27 mouse cellular contexts compared by ENCODE assay signal in the genomic region with DNA sequence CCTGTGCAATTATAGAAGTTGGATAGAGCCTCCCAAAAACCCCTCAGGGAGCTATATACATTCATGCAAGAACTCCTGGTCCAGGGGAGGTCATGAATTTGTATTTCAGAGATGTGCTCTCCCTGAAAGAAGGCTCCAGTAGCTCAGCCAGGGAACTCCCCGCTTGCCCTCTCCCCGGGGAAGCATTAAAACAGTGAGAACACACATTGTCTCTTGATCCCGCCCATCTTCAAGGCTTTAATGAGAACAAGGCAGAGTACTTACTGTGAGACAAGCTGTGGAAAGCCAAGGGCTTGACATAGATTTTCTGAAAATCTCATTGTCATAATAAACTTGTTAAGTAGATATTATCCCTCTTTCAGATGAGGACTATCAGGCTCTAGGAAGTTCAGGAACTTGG.
DNase-seq lines count a peak whose midpoint lies in the region; ATAC-seq lines count a peak whose summit lies in the region.
"Had no signal": no experiment of that assay in that cellular context is flagged by ENCODE, and none has a peak within 500 bp of the region (broad histone marks: within the 10 kb centered on the region; RNA-seq: fewer than 3 reads in every experiment).

No protein-coding gene starts in this region.

- H3K27ac ChIP-seq in neural tube, embryonic 13.5 days (replicated peaks): peak overlapping the region; percentile 42; the same call in 1 of the 2 replicates
- H3K27ac ChIP-seq in neural tube, embryonic 15.5 days (replicated peaks): no peak overlapping the region
- H3K27ac ChIP-seq: embryonic facial prominence, embryonic 10.5 days; embryonic facial prominence, embryonic 13.5 days; forebrain, embryonic 12.5 days; forebrain, embryonic 15.5 days; hindbrain, embryonic 10.5 days; hindbrain, embryonic 13.5 days; hindbrain, postnatal 0 days had no signal

- ATAC-seq in neural tube, embryonic 13.5 days (ENCODE audit: low read depth): no peak
- ATAC-seq in neural tube, embryonic 15.5 days (ENCODE audit: low FRiP score): no peak
- ATAC-seq: activated CD4-positive, CD25-positive, alpha-beta regulatory T cell, adult 4 months; CD4-positive, CD25-positive, alpha-beta regulatory T cell, adult 4 months; forebrain, embryonic 15.5 days; hindbrain, postnatal 0 days; inflammation-experienced regulatory T-cells, adult 6 months; intestine, embryonic 16.5 days had no signal

- H3K9ac ChIP-seq in neural tube, embryonic 13.5 days: no peak overlapping the region
- no peak overlapping the region for H3K9ac ChIP-seq in neural tube, embryonic 15.5 days (replicated peaks)
- H3K9ac ChIP-seq: embryonic facial prominence, embryonic 13.5 days; forebrain, embryonic 12.5 days; forebrain, embryonic 15.5 days; hindbrain, embryonic 13.5 days had no signal

- H3K27me3 ChIP-seq in neural tube, embryonic 13.5 days: no peaks in the 10 kb centered on the region
- H3K27me3 ChIP-seq in neural tube, embryonic 15.5 days (replicated peaks): no peaks in the 10 kb centered on the region
- H3K27me3 ChIP-seq: embryonic facial prominence, embryonic 13.5 days; forebrain, embryonic 12.5 days; forebrain, embryonic 15.5 days; hindbrain, embryonic 13.5 days had no signal

- H3K9me3 ChIP-seq in neural tube, embryonic 13.5 days: no peaks in the 10 kb centered on the region
- no peaks in the 10 kb centered on the region for H3K9me3 ChIP-seq in neural tube, embryonic 15.5 days (replicated peaks)
- H3K9me3 ChIP-seq: embryonic facial prominence, embryonic 10.5 days; embryonic facial prominence, embryonic 13.5 days; forebrain, embryonic 12.5 days; forebrain, embryonic 15.5 days; hindbrain, embryonic 10.5 days; hindbrain, embryonic 13.5 days had no signal

- WGBS in neural tube, embryonic 13.5 days: 13% methylated on average over 3 of the region's 3 CpGs
- WGBS in neural tube, embryonic 15.5 days: 26% methylated on average over 3 of the region's 3 CpGs

- no peaks in the 10 kb centered on the region for H3K36me3 ChIP-seq in neural tube, embryonic 13.5 days
- no peaks in the 10 kb centered on the region for H3K36me3 ChIP-seq in neural tube, embryonic 15.5 days
- H3K36me3 ChIP-seq: embryonic facial prominence, embryonic 10.5 days; embryonic facial prominence, embryonic 13.5 days; forebrain, embryonic 12.5 days; forebrain, embryonic 15.5 days; hindbrain, embryonic 10.5 days; hindbrain, embryonic 13.5 days had no signal

- H3K4me3 ChIP-seq in neural tube, embryonic 13.5 days: no peak overlapping the region
- H3K4me3 ChIP-seq in neural tube, embryonic 15.5 days (replicated peaks): no peak overlapping the region
- H3K4me3 ChIP-seq: embryonic facial prominence, embryonic 10.5 days; embryonic facial prominence, embryonic 13.5 days; erythroblast, embryonic 14.5 days; forebrain, embryonic 12.5 days; forebrain, embryonic 15.5 days; hindbrain, embryonic 10.5 days; hindbrain, embryonic 13.5 days had no signal

- intact Hi-C loops in gastrocnemius, postnatal 14 days (cut with DNase I; ENCODE audit: low total_unique reads): no loop called here

- H3K4me1 ChIP-seq in neural tube, embryonic 13.5 days (replicated peaks): peaks cover 79% of the 10 kb centered on the region
- H3K4me1 ChIP-seq in neural tube, embryonic 15.5 days: peaks cover 53% of the 10 kb centered on the region

- DNase-seq in gastrocnemius, postnatal 25 days: peak; percentile 35
- no peak for DNase-seq in gastrocnemius, postnatal 14 days
- DNase-seq in MN1 (ENCODE audit: low spot score): peak; percentile 11
- DNase-seq in skeletal muscle tissue, adult 2 months (ENCODE audit: low read depth, low spot score): peak; percentile 24
- DNase-seq: adrenal gland, adult 8-10 months; adrenal gland, postnatal 25 days; cerebellum, adult 11-12 months; cerebellum, adult 8-10 months; cerebellum, postnatal 10 days; cerebellum, postnatal 36 days; embryo, embryonic 11 days; heart, postnatal 36 days had no signal

- H3K4me2 ChIP-seq in neural tube, embryonic 13.5 days: no peak overlapping the region
- no peak overlapping the region for H3K4me2 ChIP-seq in neural tube, embryonic 15.5 days
- H3K4me2 ChIP-seq: embryonic facial prominence, embryonic 13.5 days; forebrain, embryonic 12.5 days; forebrain, embryonic 15.5 days; heart, embryonic 11.5 days; hindbrain, embryonic 13.5 days had no signal
